Mouse (Mus musculus): Measurements from ENCODE around the gene Slc29a1.

DNA sequence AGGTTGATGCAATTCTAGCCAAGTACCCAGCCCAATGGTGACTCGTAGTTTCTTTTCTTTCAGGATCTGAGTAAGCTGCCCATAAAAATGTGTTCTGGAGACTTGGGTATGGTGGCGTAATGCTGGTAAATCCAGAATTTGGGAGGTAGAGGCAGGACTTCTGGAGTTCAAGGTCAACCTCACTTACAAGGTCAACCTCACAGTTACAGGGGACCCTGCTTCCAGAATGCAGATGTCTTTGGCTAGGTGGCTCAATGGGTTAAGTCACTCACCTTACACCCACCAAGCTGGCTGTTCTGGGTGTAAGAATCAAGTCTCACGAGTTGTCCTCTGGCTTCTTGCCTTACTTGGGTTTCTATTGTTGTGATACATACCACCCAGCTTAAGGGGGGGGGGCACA, 17.3 kb upstream of the Slc29a1 start:
- TF ChIP-seq POLR2A (IDR thresholded peaks at IDR 0.05; ENCODE audit: insufficient read depth, low read depth, low read length) (no peak), CTCF (IDR thresholded peaks at IDR 0.05; ENCODE audit: insufficient read depth, low read depth, low read length) (no peak)
